Mouse (Mus musculus) kidney, postnatal 14 days (tissue): ENCODE results near the gene Large1.
"Not testable (repeated sequence)": the region's sequence is repeated elsewhere in the genome, so short reads cannot be mapped to it uniquely, and the experiment has no call there.

Experiments used
- DNase-seq: peaks from one replicate; pipeline ENCODE4 v3.0.0; 2022; ENCODE audit warnings: mixed read lengths

Large1 gene

GRCm38 (mm10) chr8:72993831-72994230 is 359.5 kb downstream of the Large1 start:
- DNase-seq = no peak

DNA sequence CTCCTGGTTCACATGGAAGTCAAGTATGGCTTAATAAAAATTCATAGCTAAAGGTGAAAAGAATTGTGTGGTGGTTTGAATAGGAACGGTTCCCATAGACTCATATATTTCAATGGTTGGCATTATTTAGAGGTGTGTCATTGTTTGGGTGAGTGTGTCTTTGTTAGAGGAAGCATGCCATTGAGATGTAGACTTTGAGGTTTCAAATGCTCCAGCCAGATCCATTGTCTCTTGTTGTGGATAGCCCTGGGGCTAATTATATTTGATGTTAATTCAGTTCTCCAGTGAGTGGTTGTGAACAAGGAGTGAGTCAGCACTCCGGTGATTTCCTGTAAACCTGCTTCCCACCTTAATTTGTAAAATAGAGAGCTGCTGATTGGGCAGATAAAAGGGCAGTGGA is 362.9 kb downstream of the Large1 start:
- DNase-seq = no peak

- DNase-seq = no peak
Measured at GRCm38 (mm10) chr8:72982832-72983231, 370.5 kb downstream of the Large1 start.

GRCm38 (mm10) chr8:72955074-72955473 is 398.3 kb downstream of the Large1 start:
- peak; percentile 5 for DNase-seq

GRCm38 (mm10) chr8:72941393-72941792 is 411.9 kb downstream of the Large1 start:
- not testable (repeated sequence) for DNase-seq

DNA sequence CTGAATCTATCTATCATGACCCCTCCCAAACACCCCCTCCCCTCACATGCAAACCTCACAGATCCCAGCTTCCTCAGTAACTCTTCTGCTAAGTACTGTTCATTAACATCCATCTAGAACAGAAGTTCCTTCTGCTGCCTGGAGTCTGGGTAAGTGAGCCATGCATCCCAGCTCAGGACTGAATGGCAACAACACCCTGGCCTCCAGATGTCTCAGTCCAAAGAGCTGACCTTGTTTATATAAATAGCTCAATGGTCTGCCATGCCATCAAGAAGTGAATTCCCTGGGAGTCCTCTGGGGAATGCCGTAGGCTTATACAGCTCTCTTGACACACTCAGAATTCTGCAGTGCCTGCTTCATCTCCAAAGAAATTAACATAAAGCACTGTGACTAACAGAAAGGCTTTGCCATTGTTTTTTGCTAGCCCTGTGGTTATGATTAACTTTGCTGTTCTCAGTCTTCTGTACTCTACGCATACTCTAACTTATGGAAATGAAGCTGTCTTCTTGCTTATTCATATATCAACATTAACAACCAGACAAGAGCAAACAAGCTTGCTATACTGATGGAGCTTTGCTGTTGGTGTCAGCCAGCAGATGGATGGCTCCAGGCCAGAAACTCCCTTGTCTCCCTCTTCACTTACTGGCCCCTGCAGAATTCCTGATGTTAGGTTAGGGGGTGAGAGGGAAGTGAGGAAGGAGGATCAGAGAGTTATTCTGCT is 434.0 kb downstream of the Large1 start:
- no peak for DNase-seq

DNA sequence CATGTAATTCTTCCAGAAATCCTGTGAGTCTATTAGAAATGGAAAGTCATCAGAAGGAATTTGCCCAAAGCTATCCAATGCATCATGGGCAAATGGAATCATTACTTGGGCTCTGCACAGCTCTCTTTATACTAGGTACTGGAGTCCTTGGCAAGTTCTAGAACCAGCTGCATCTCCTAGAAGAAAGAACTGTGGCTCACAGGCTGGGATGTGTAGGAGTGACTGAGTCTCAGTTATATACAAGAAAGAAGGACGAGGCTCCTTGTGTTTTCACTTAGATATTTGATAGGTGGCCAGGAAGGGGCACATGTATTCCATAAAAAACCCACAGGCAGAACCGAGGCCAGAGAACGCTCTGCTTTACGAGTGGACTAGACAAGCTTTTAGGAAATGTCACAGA is 447.8 kb downstream of the Large1 start:
- no peak for DNase-seq

GRCm38 (mm10) chr8:72901591-72901990 is 451.7 kb downstream of the Large1 start:
- DNase-seq = no peak

DNA sequence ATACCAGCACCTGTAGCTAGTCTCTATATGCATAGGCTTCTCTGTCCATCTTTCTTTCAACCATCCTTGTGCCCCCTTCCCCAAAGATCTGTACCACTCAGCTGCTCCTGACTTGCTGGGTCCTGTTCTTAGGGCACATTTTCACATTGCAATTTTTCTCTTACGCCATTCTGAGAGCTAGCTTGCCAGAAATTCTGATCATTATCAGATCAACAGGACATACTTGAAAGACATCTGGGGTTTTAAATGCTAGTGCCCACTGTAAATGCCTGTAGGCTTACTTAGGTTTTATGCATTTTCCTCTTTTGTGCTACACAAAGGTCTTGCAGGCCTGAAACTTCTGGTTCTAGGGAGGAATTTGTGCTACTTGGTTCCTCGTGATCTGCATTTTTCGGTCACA is 454.0 kb downstream of the Large1 start:
- DNase-seq = no peak

- no peak for DNase-seq
Measured at GRCm38 (mm10) chr8:72883033-72883432, 470.3 kb downstream of the Large1 start.

DNA sequence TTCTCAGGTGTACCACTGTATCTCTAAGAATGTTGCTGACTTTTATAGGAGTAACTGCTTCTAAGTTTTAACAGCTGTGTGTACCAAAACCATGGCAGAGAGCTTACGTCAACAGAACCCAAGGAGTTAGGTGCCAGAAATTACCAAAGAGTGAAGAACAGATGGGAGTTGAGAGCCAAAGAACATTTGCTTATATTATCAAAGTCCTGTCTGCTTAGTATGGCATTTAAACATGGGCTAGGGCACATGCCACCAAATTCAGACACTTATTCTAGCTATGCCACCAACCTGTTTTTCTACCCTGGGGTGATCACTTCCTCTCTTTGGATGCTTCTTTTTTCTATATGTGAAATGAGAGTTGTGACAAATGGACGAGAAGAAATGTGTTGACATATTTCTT is 479.9 kb downstream of the Large1 start:
- no peak for DNase-seq

DNA sequence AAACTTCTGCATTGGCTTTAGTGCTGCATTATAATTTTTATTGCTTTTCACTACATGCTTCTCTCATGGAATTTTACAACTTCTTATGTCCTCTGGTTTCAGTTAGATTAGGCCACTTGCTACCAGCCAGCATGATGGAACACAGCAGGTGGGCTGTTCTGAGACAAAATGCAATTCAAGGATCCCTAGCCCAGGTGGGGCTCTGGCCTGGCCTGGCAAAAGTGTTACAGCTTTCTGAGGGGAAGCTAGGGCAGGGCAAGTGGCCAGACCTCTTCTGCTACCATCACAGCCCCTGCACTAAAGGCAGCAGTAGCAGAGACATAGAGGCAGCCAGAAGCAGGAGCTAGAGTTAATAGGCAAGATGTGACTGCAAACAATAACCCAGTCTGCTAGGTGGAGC is 506.5 kb downstream of the Large1 start:
- DNase-seq = no peak

DNA sequence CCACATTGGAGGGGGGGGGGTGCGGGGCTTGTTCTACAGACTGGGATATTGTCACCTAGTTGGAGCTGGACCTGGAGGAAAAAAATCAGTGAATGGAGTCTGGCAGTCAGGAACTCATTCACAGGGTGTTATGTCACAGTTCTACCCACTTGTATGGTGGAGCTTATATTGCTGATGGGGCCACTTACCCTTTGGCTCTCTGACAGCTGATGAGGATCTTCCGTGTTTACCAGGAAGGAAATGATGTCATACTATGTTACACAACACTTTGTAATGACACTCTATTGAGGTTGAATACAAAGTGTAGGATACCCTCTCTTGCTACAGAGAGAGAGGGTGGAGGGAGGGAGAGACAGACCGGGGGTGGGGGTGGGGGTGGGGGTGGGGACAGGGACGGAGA is 517.5 kb downstream of the Large1 start:
- DNase-seq = no peak

DNA sequence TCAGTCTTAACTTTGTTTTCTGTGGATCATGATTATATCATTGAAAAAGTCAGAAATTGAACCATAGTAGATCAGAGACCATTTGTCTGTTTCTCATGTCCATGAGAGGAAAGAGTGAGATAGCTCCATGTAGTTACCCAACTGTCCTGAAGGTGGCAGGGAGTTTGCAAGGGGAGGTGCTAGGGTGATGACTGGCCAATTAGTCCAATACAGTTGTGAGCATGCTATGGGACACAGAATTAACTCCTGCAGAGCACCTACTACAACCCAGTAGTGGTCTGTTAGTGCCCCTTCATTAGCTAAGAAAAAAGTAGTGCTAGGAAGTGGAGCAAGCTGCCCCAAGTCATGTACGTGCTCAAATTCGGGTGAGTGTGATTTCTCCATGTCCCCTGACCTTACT is 520.2 kb downstream of the Large1 start:
- DNase-seq = no peak

DNA sequence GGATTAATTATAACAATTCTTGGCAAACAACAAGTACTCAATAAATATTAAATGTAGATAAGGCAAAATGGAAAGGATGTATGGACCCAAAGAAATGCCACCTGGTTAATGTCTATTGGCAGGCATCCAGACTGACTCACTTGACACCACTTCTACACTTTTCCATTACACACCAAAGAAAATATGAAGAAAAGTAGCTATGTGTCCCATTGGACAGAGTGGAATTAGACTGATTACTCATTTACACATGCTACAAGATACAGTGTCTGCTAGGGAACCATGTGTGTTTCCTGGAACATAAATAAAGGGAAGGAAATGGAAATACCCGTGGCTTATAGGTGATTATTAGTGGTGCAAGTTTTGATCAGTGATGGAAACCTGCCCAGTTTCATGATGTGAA is 521.0 kb downstream of the Large1 start:
- DNase-seq = no peak

GRCm38 (mm10) chr8:72817655-72818349 is 535.5 kb downstream of the Large1 start:
- DNase-seq = no peak

GRCm38 (mm10) chr8:72816679-72817078 is 536.7 kb downstream of the Large1 start:
- no peak for DNase-seq

DNA sequence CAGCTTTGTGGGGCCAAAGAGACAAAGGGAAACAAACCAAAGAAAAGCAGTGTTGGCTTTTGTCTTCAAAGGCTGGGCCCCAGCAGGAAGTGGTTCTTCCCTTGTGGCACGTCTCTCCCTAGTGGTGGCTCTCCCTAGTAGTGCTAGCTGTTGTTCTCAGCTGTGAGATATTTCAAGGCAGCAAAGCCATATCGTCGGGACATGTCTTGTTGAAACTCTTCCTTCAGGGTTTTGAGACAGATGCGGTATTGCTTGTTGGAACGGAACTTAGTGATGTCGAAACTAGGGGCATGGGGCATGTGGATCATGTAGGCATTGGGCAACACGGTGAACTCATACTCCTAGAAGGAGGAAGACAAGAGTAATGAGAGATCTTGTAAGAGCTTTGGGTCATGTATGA is 537.7 kb downstream of the Large1 start:
- no peak for DNase-seq

GRCm38 (mm10) chr8:72812690-72813089 is 540.6 kb downstream of the Large1 start:
- peak; percentile 14 for DNase-seq

- DNase-seq = no peak
Measured at GRCm38 (mm10) chr8:72801583-72801982, 551.8 kb downstream of the Large1 start.

GRCm38 (mm10) chr8:72780644-72781043 is 572.7 kb downstream of the Large1 start:
- no peak for DNase-seq

DNA sequence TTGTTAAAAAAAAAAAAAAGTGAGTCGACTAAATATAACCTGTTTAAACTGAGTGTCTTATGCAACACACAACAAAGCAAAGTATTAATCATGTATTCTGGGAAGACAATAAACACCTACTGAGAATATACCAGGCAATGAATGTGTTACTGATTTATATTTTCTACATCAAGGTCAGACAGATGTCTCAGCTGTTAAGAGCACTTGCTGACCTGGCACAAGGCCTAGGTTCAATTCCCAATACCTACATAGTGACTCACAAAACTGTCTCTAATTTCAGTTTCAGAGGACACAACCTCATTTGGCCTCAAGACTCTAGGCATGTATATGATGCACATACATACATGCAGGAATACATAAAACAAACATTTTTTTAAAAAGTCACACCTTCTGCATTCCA is 575.5 kb downstream of the Large1 start:
- DNase-seq = no peak

GRCm38 (mm10) chr8:72766777-72767176 is 586.6 kb downstream of the Large1 start:
- DNase-seq = peak; percentile 0

GRCm38 (mm10) chr8:72765696-72766095 is 587.6 kb downstream of the Large1 start:
- DNase-seq = peak; percentile 0
